Mouse (Mus musculus): ENCODE results near the gene Gm4985. TPM values are rescaled to one million over a fixed set of nuclear protein-coding genes. Genes with fewer than 3 reads are reported as not detected.
"Not testable (repeated sequence)": the region's sequence is repeated elsewhere in the genome, so short reads cannot be mapped to it uniquely, and the experiment has no call there.

The Gm4985 gene
- polyA plus RNA-seq (2014; fragmentation: Nextera tagmentation; extraction: Ambion mirVana): not detected in 2 replicates

DNA sequence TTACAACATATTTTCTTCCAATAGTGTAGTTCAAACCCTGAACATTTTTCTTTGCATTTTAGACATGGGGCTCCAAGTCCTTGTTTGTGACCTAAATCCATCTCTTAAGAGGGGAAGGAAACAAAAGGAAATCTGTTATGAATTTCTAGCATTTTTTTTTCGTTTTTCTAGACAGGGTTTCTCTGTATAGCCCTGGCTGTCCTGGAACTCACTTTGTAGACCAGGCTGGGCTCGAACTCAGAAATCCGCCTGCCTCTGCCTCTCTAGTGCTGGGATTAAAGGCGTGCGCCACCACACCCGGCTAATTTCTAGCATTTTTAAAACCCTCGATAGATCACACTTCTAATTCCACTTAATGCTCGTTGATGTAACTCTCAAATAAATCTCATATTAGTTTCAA is at the start of gene Gm4985:
Gm4985 (minus strand) TSS at position 101 of the 400 bp plus-strand sequence.
- not testable (repeated sequence) for H3K4me3 ChIP-seq (ENCODE audit: low read depth, low read length); H3K9me3 ChIP-seq (ENCODE audit: control insufficient read depth, low read length); DNase-seq (ENCODE audit: low spot score); H3K4me2 ChIP-seq (ENCODE audit: low read length); H3K4me1 ChIP-seq (replicated peaks; ENCODE audit: control insufficient read depth, insufficient read depth, low read length); H3K27me3 ChIP-seq (replicated peaks; ENCODE audit: control insufficient read depth, insufficient read depth, low read length); H3K36me3 ChIP-seq (ENCODE audit: control insufficient read depth, insufficient read depth, low read length); ATAC-seq (replicated peaks; ENCODE audit: low FRiP score, low TSS enrichment, low read depth); H3K9ac ChIP-seq (ENCODE audit: low read length); H3K27ac ChIP-seq (ENCODE audit: low read depth)
- WGBS: 83% methylated on average over 8 of the region's 8 CpGs

DNA sequence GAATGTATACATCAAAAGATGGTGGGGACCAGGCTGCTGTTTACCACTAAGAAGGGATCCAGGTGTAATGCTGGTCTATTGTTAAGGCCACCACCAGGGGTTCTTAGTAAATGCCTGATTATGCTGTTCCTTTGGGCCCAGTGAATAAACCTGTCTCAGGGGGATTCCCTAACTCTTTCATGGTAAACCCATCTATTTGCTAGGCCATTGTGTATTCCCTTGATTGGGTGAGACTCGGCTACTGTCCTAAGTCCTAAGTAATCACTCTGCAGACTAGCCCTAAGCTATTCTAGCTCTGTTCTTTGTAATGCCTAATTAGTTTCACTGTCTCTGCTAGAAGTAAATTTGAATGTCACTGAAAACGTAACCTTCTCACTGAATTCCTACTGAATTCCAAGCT is 4.6 kb downstream of the Gm4985 start:
- no peak overlapping the region for H3K4me3 ChIP-seq (ENCODE audit: low read depth, low read length)
- no peak for DNase-seq (ENCODE audit: low spot score)
- no peak overlapping the region for H3K9ac ChIP-seq (ENCODE audit: low read length)
- no peaks in the 10 kb centered on the region for H3K9me3 ChIP-seq (ENCODE audit: control insufficient read depth, low read length)
- no peak overlapping the region for H3K4me2 ChIP-seq (ENCODE audit: low read length)
- H3K36me3 ChIP-seq (ENCODE audit: control insufficient read depth, insufficient read depth, low read length): no peaks in the 10 kb centered on the region
- no peak for ATAC-seq (replicated peaks; ENCODE audit: low FRiP score, low TSS enrichment, low read depth)
- 75% methylated on average over 2 of the region's 2 CpGs for whole genome bisulfite sequencing
- no peaks in the 10 kb centered on the region for H3K27me3 ChIP-seq (replicated peaks; ENCODE audit: control insufficient read depth, insufficient read depth, low read length)
- no peak overlapping the region for H3K27ac ChIP-seq (ENCODE audit: low read depth)
- no peaks in the 10 kb centered on the region for H3K4me1 ChIP-seq (replicated peaks; ENCODE audit: control insufficient read depth, insufficient read depth, low read length)

Small RNAs within 50 kb of the gene (microRNA-seq; reads per million reads assigned to microRNA genes)
- gene Gm25299: not detected

Other genes with a start within 250 kb of the Gm4985 start
- gene Gm4907, start 76.4 kb downstream of the Gm4985 start, polyA plus RNA-seq (2014; fragmentation: Nextera tagmentation; extraction: Ambion mirVana): not detected in 2 replicates